Mouse (Mus musculus) heart, embryonic 13.5 days (tissue): ENCODE measurements around the gene Simc1. TPM values are rescaled to one million over a fixed set of nuclear protein-coding genes. Genes with fewer than 3 reads are reported as not detected.

Experiments
- ATAC-seq: fragments of 200-750 bp; cut with Nextera tagmentation; 2 replicates; pipeline ENCODE4 v1.8.0; 2017; ENCODE audit warnings: moderate TSS enrichment; ENCODE audit not compliant: insufficient number of reproducible peaks, low FRiP score, low TSS enrichment; ENCODE audit errors: extremely low read depth
- H3K27ac ChIP-seq: fragments of 300-500 bp; sonication (generic); replicated peaks from 2 replicates; pipeline ENCODE4 v1.5.1; 2015; ENCODE audit warnings: moderate library complexity, mild to moderate bottlenecking, inconsistent platforms
- H3K27me3 ChIP-seq: fragments of 300-500 bp; sonication (generic); replicated peaks from 2 replicates; pipeline ENCODE4 v1.6.1; 2015; ENCODE audit warnings: mild to moderate bottlenecking, inconsistent platforms
- H3K36me3 ChIP-seq: fragments of 300-500 bp; sonication (generic); 2 replicates; pipeline ENCODE4 v1.6.1; 2015; ENCODE audit warnings: mild to moderate bottlenecking, inconsistent platforms
- H3K4me1 ChIP-seq: fragments of 300-500 bp; sonication (generic); 2 replicates; pipeline ENCODE4 v1.6.1; 2015; ENCODE audit warnings: inconsistent platforms
- H3K4me2 ChIP-seq: fragments of 300-500 bp; sonication (generic); 2 replicates; pipeline ENCODE4 v1.6.1; 2015; ENCODE audit warnings: inconsistent platforms, mild to moderate bottlenecking, moderate library complexity
- H3K4me3 ChIP-seq: fragments of 300-500 bp; sonication (generic); 2 replicates; pipeline ENCODE4 v1.5.1; 2015; ENCODE audit warnings: moderate library complexity, mild to moderate bottlenecking, inconsistent platforms
- H3K9ac ChIP-seq: fragments of 300-500 bp; sonication (generic); 2 replicates; pipeline ENCODE4 v1.6.1; 2015; ENCODE audit warnings: inconsistent platforms, mild to moderate bottlenecking, moderate library complexity
- H3K9me3 ChIP-seq: fragments of 300-500 bp; sonication (generic); 2 replicates; pipeline ENCODE4 v1.6.1; 2016; ENCODE audit warnings: inconsistent platforms
- WGBS: fragments of 180-500 bp; shearing (Covaris S2); methylation state at CpG from one replicate; pipeline ENCODE4 v1.1.7; 2015; ENCODE audit warnings: mixed read lengths; 5-methylcytosine and 5-hydroxymethylcytosine counted together
- microRNA-seq: library from miRNA; unstranded; fragments of <30 nt; microRNA quantifications from one replicate; pipeline ENCODE4, GENCODE M21; 2016
- polyA plus RNA-seq: library from polyadenylated mRNA; unstranded; fragments of >200 nt; fragmentation: Nextera tagmentation; extraction: Ambion mirVana; gene quantifications from 2 replicates; pipeline ENCODE4 v1.2.1, GENCODE M21; 2015

The Simc1 gene
- polyA plus RNA-seq, 1 experiment from 2014 or later: 5.7 TPM

- no peak; the same call in 1 of the 2 replicates for ATAC-seq
- H3K36me3 ChIP-seq: peaks cover 67% of the 10 kb centered on the region
- WGBS: 1% methylated on average over 24 of the region's 24 CpGs
- no peaks in the 10 kb centered on the region for H3K27me3 ChIP-seq
- H3K9ac ChIP-seq: peak overlapping the region; percentile 84
- H3K4me2 ChIP-seq: peak overlapping the region; percentile 87
- peak overlapping the region; percentile 97 for H3K4me3 ChIP-seq
- peak overlapping the region; percentile 61 for H3K27ac ChIP-seq
- H3K9me3 ChIP-seq: no peaks in the 10 kb centered on the region
- peaks cover 24% of the 10 kb centered on the region for H3K4me1 ChIP-seq
Measured at GRCm38 (mm10) chr13:54589414-54589995, 85.9 kb downstream of the Simc1 start.

GRCm38 (mm10) chr13:54589996-54590951 is 86.7 kb downstream of the Simc1 start, which contains the start of the genes Nop16 and Higd2a:
Gene Nop16 (minus strand): TSS chr13:54590090.
Gene Higd2a (plus strand): TSS chr13:54590207.
- peak within 1 kb of the TSS; percentile 89 for H3K27ac ChIP-seq
- peak; percentile 94 for ATAC-seq
- no peaks in the 10 kb centered on the region for H3K9me3 ChIP-seq
- peak within 1 kb of the TSS; percentile 97 for H3K9ac ChIP-seq
- H3K4me3 ChIP-seq: peak within 1 kb of the TSS; percentile 97
- peak within 1 kb of the TSS; percentile 90 for H3K4me2 ChIP-seq
- whole genome bisulfite sequencing: under 1% methylated on average over 51 of the region's 51 CpGs
- H3K27me3 ChIP-seq: no peaks in the 10 kb centered on the region
- H3K36me3 ChIP-seq: peaks cover 61% of the 10 kb centered on the region
- H3K4me1 ChIP-seq: peaks cover 29% of the 10 kb centered on the region

DNA sequence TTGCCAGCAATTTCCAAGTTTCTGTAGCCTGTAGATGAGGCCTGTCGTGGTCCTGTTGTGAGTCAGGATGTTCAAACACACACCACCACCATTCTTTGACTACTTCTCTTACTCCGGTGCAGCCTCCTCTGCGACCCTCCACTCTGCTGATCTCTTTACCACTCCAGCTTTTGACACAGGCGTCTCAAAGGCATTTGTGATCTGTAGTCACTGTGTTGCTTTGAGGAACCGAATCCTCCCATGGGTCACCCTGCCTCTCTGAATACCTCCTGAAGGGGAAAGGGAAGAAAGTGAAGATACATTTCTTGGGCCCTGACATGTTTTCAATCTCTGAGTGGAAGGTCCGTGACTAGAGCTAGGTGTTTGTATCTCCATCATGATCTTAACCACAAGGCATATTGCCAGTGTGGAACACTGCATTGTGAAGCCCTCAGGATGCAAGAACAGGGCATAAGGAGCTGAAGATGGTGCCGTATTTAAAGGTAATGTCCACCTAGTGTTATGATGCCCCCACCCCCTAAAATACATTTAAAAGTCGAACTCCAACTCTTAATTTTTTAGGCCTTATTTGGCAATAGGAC is 88.3 kb downstream of the Simc1 start:
- H3K4me1 ChIP-seq: peaks cover 45% of the 10 kb centered on the region
- no peaks in the 10 kb centered on the region for H3K27me3 ChIP-seq
- peaks cover 48% of the 10 kb centered on the region for H3K36me3 ChIP-seq
- WGBS: 87% methylated on average over 8 of the region's 8 CpGs
- H3K9me3 ChIP-seq: no peaks in the 10 kb centered on the region
- H3K9ac ChIP-seq: no peak overlapping the region
- no peak overlapping the region for H3K27ac ChIP-seq
- H3K4me3 ChIP-seq: peak overlapping the region; percentile 97
- no peak for ATAC-seq
- peak overlapping the region; percentile 90 for H3K4me2 ChIP-seq

GRCm38 (mm10) chr13:54593617-54594016 is 90.0 kb downstream of the Simc1 start:
- H3K9me3 ChIP-seq: no peaks in the 10 kb centered on the region
- WGBS: 90% methylated on average over 11 of the region's 11 CpGs
- H3K4me3 ChIP-seq: no peak overlapping the region
- H3K9ac ChIP-seq: no peak overlapping the region
- no peak overlapping the region for H3K4me2 ChIP-seq
- H3K4me1 ChIP-seq: peaks cover 59% of the 10 kb centered on the region
- no peak for ATAC-seq
- no peaks in the 10 kb centered on the region for H3K27me3 ChIP-seq
- peaks cover 36% of the 10 kb centered on the region for H3K36me3 ChIP-seq
- H3K27ac ChIP-seq: no peak overlapping the region

DNA sequence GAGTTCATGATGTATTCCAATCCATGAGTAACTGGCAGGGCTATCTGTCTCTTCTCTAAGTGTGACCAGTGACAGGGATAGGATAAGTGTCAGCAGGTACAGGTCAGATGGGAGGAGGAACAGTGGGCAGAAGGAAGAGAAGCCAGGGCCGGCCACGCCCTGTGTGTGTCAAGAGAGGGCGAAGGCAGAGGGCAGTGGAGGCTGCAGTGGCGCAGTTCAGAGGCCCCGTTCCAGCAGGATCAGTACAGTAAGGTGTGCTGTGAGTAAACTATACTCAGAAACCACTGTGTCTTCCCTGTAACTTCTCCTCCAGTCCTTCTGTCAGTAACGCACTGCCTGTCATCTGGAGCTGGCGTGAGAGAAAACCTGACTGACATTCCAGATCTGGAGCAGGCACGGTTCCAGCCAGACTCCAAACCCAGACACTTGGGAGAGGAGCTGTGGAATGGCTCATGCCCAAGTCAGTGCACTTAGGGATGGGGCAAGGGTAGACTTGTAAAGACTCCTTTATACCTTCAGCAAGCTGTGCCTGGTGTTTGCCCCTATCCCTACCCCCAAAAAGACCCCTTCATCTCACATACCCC is 92.6 kb downstream of the Simc1 start:
- peak; percentile 3; the same call in 1 of the 2 replicates for ATAC-seq
- no peak overlapping the region for H3K4me3 ChIP-seq

DNA sequence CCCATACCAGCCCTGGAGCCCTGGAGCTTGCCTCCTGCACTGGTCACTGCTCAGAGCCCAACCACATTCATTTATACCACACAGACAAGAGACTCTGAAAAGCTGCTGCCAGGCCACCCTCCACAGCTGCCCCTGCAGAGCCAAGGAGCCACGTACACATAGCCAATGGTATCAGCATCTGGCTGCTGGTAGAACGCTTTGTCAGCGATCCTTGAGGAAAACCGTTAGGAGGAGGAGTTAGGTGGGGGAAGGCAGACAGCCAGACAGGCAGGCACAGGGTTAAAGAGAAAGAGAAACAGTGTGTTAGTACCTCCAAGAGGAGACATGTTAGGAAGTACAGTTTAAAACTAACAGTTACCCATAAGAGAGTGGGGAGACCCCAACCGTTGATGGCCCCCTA is 93.3 kb downstream of the Simc1 start:
- WGBS: 45% methylated on average over 5 of the region's 5 CpGs
- Histone ChIP-seq H3K27me3 (no peaks in the 10 kb centered on the region), H3K9me3 (no peaks in the 10 kb centered on the region), H3K9ac (peak overlapping the region; percentile 62), H3K4me2 (peak overlapping the region; percentile 41), H3K4me1 (peaks cover 39% of the 10 kb centered on the region), H3K36me3 (peaks cover 46% of the 10 kb centered on the region), H3K4me3 (no peak overlapping the region), H3K27ac (peak overlapping the region; percentile 84)
- ATAC-seq: no peak

More for the DNA sequence above, 92.6 kb downstream of the Simc1 start:
- Histone ChIP-seq H3K27ac (peak overlapping the region; percentile 84), H3K9ac (peak overlapping the region; percentile 62; the same call in 1 of the 2 replicates), H3K27me3 (no peaks in the 10 kb centered on the region), H3K9me3 (no peaks in the 10 kb centered on the region), H3K4me1 (peaks cover 46% of the 10 kb centered on the region), H3K36me3 (peaks cover 46% of the 10 kb centered on the region), H3K4me2 (peak overlapping the region; percentile 41)
- 38% methylated on average over 8 of the region's 8 CpGs for WGBS

- 84% methylated on average over 12 of the region's 12 CpGs for WGBS
Measured at GRCm38 (mm10) chr13:54598622-54599143, 95.1 kb downstream of the Simc1 start.

More at GRCm38 (mm10) chr13:54598622-54599143, 95.1 kb downstream of the Simc1 start:
- H3K4me2 ChIP-seq: no peak overlapping the region
- H3K27ac ChIP-seq: no peak overlapping the region
- H3K27me3 ChIP-seq: no peaks in the 10 kb centered on the region
- H3K9me3 ChIP-seq: no peaks in the 10 kb centered on the region
- H3K36me3 ChIP-seq: peaks cover 28% of the 10 kb centered on the region
- ATAC-seq: no peak
- H3K4me3 ChIP-seq: no peak overlapping the region
- no peak overlapping the region for H3K9ac ChIP-seq
- H3K4me1 ChIP-seq: peaks cover 37% of the 10 kb centered on the region

Small RNAs within 50 kb of the gene (microRNA-seq; reads per million reads assigned to microRNA genes)
- not detected for gene Gm24195

Other genes with a start within 250 kb of the Simc1 start
- gene Cplx2, start 132.4 kb upstream of the Simc1 start, polyA plus RNA-seq: 2.2 and 2.9 TPM in 2 replicates
- 76.7 and 83.8 TPM in 2 replicates for gene Thoc3, start 34.9 kb upstream of the Simc1 start, polyA plus RNA-seq
- 110 and 122 TPM in 2 replicates for gene 4833439L19Rik, start 61.7 kb downstream of the Simc1 start, polyA plus RNA-seq
- gene Arl10, start 71.2 kb downstream of the Simc1 start, polyA plus RNA-seq: 19.0 and 19.2 TPM in 2 replicates
- 60.6 and 60.9 TPM in 2 replicates for gene Nop16, start 86.3 kb downstream of the Simc1 start, polyA plus RNA-seq
- gene Higd2a, start 86.4 kb downstream of the Simc1 start, polyA plus RNA-seq: 229 and 258 TPM in 2 replicates
- 44.6 and 50.3 TPM in 2 replicates for gene Cltb, start 107.6 kb downstream of the Simc1 start, polyA plus RNA-seq
- 42.6 and 45.5 TPM in 2 replicates for gene Faf2, start 118.0 kb downstream of the Simc1 start, polyA plus RNA-seq
- 53.2 and 54.8 TPM in 2 replicates for gene Rnf44, start 190.1 kb downstream of the Simc1 start, polyA plus RNA-seq
- gene Cdhr2, start 197.7 kb downstream of the Simc1 start, polyA plus RNA-seq: 0.45 TPM in 1 of 2 replicates, not detected in the other
- gene Gprin1, start 246.1 kb downstream of the Simc1 start, polyA plus RNA-seq: not detected in 2 replicates